Mouse (Mus musculus) left cerebral cortex, adult 11 months (tissue): ENCODE measurements around the gene Mms19.

Experiments
- DNase-seq: peaks from one replicate; pipeline ENCODE4 v3.0.0; 2022; ENCODE audit warnings: low spot score

Gene Mms19

GRCm38 (mm10) chr19:41980819-41981594, at the start of gene Mms19:
Gene Mms19 (minus strand): TSS chr19:41981157.
- DNase-seq, result peak; percentile 99

- peak; percentile 77 for DNase-seq
Measured at GRCm38 (mm10) chr19:42026158-42026557, 45.2 kb upstream of the Mms19 start.

- DNase-seq, result no peak
Measured at GRCm38 (mm10) chr19:42022542-42022848, 41.5 kb upstream of the Mms19 start.

GRCm38 (mm10) chr19:42021681-42022541, 41.0 kb upstream of the Mms19 start:
- no peak for DNase-seq

- no peak for DNase-seq
Measured at GRCm38 (mm10) chr19:42019011-42019522, 38.1 kb upstream of the Mms19 start.

GRCm38 (mm10) chr19:42017399-42018247, 36.7 kb upstream of the Mms19 start:
- DNase-seq, result peak; percentile 58

- DNase-seq, result no peak
Measured at GRCm38 (mm10) chr19:42016840-42017239, 35.9 kb upstream of the Mms19 start.

GRCm38 (mm10) chr19:42016251-42016650, 35.3 kb upstream of the Mms19 start:
- DNase-seq, result no peak

GRCm38 (mm10) chr19:42015001-42015400, 34.0 kb upstream of the Mms19 start:
- no peak for DNase-seq

- no peak for DNase-seq
Measured at GRCm38 (mm10) chr19:42014231-42014825, 33.4 kb upstream of the Mms19 start.

- no peak for DNase-seq
Measured at GRCm38 (mm10) chr19:42011123-42011522, 30.2 kb upstream of the Mms19 start.

- DNase-seq, result no peak
Measured at GRCm38 (mm10) chr19:42010436-42010835, 29.5 kb upstream of the Mms19 start.

- DNase-seq, result no peak
Measured at GRCm38 (mm10) chr19:42009067-42009466, 28.1 kb upstream of the Mms19 start.

GRCm38 (mm10) chr19:42008586-42008985, 27.6 kb upstream of the Mms19 start:
- no peak for DNase-seq

GRCm38 (mm10) chr19:42006568-42006967, 25.6 kb upstream of the Mms19 start:
- DNase-seq, result no peak

- no peak for DNase-seq
Measured at GRCm38 (mm10) chr19:42005616-42006015, 24.7 kb upstream of the Mms19 start.

- no peak for DNase-seq
Measured at GRCm38 (mm10) chr19:42004258-42004657, 23.3 kb upstream of the Mms19 start.

GRCm38 (mm10) chr19:42001253-42001980, 20.5 kb upstream of the Mms19 start:
- DNase-seq, result no peak

GRCm38 (mm10) chr19:42000446-42000958, 19.5 kb upstream of the Mms19 start:
- no peak for DNase-seq

GRCm38 (mm10) chr19:41999688-42000283, 18.8 kb upstream of the Mms19 start:
- no peak for DNase-seq
